Mouse (Mus musculus): ENCODE measurements around the gene Tmem88b. TPM values are rescaled to one million over a fixed set of nuclear protein-coding genes. Genes with fewer than 3 reads are reported as not detected.

Gene Tmem88b
- total and polyA plus RNA-seq, 3 experiments, result 0.19 to 0.32 TPM; not detected in 1

DNA sequence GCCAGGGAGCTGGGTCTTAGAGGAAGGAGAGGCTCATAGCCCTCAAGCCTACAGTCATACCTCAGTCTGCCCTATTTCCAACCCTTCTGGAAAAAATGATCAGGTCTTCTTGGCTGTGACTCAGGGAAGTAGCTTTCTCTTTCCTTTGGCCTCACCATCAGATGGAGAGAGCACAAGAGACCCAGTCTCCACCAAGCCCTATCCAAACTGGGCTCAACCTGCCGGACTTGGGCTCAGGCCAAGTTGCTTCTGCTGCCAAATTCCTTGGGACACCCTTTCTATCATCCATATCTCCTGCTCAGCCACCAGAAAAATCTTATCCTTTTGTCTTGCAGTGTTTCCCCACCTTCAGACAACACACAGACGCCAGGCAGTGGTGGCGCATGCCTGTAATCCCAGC is 9.8 kb downstream of the Tmem88b start:
- H3K4me1 ChIP-seq (ENCODE audit: control insufficient read depth in 1 of 2, insufficient read depth in 2 of 2, low read length in 2 of 2), result peaks cover 6 to 21% of the 10 kb centered on the region in 2 experiments
- H3K27me3 ChIP-seq (ENCODE audit: control insufficient read depth in 1 of 2, insufficient read depth in 2 of 2, low read length in 2 of 2), result no peaks in the 10 kb centered on the region
- DNase-seq (ENCODE audit: low read depth, low spot score), result no peak

DNA sequence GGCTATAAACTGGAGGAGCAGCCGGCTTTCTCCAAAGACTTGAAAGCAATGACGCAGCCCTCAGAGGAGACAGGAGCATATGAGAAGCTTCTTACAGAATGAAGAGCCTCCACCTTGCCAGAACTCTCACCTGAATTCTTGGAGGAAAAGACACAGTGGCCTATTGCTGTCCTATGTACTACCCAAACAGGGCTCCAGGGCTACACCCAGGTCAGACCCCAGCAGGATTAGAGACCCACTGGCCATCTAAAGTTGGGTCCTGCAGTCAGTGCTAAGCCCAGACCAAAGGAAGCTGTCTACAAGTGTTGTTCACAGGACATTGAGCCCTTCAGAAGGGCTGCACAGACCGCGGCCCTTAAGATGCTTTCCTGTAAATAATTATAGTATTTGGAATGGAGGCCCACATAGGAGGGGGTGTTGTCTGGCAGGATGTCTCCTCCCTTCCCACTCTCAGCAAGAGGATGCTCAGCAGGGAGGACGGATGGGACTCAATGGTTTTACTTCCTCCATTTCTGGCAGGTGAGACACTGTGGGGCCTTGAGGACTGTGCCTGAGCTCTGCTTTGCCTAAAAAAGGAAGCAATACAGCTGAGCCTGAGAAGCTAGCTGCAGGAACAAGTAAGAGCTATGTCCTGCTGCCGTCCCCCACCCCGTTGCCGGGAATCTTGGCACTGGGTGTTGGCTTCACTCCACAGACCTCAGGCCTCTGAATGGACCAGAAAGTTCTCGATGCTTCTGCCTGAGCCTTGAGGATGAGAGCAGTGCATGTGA is 10.5 kb downstream of the Tmem88b start:
- H3K79me2 ChIP-seq (ENCODE audit: control insufficient read depth, insufficient read depth, low read length, poor library complexity), result no peaks in the 10 kb centered on the region
- no peaks in the 10 kb centered on the region for H3K9me3 ChIP-seq (replicated peaks; ENCODE audit: insufficient read depth, low read length)
- no peak overlapping the region for H3K4me3 ChIP-seq (ENCODE audit: control insufficient read depth in 1 of 2, insufficient read depth in 1 of 2, low read depth in 2 of 2, low read length in 2 of 2)
- TF ChIP-seq ETS1 (IDR thresholded peaks at IDR 0.05; ENCODE audit: low read depth, low read length) (no peak), RCOR1 (IDR thresholded peaks at IDR 0.05; ENCODE audit: low read depth, low read length) (no peak), EP300 (IDR thresholded peaks at IDR 0.05; ENCODE audit: low read depth in 1 of 2, low read length in 2 of 2) (no peak), HCFC1 (IDR thresholded peaks at IDR 0.05; ENCODE audit: low read depth, low read length) (no peak), NRF1 (IDR thresholded peaks at IDR 0.05; ENCODE audit: insufficient read depth, low read depth, low read length, poor library complexity, severe bottlenecking) (no peak), ZC3H11A (IDR thresholded peaks at IDR 0.05; ENCODE audit: low read depth, low read length) (no peak), CTCF (IDR thresholded peaks at IDR 0.05 in 2 of 3, conservative IDR thresholded peaks at IDR 0.05 in 1 of 3; ENCODE audit: control insufficient read depth in 1 of 3, insufficient read depth in 1 of 3, low read depth in 2 of 3, low read length in 3 of 3, poor library complexity in 1 of 3, severe bottlenecking in 1 of 3) (no peak), CHD2 (IDR thresholded peaks at IDR 0.05; ENCODE audit: low read length) (no peak), MAFK (IDR thresholded peaks at IDR 0.05; ENCODE audit: borderline replicate concordance, low read depth, low read length) (no peak), BHLHE40 (IDR thresholded peaks at IDR 0.05; ENCODE audit: borderline replicate concordance, low read depth, low read length) (no peak), MYC (IDR thresholded peaks at IDR 0.05; ENCODE audit: low read depth, low read length) (no peak), USF1 (IDR thresholded peaks at IDR 0.05; ENCODE audit: low read depth, low read length) (no peak), ZKSCAN1 (IDR thresholded peaks at IDR 0.05; ENCODE audit: low read depth, low read length) (no peak), GABPA (IDR thresholded peaks at IDR 0.05; ENCODE audit: low read depth, low read length) (no peak)
- H3K9ac ChIP-seq (ENCODE audit: control insufficient read depth, low read depth, low read length, poor library complexity, severe bottlenecking), result no peak overlapping the region
- H3K27me3 ChIP-seq (ENCODE audit: control insufficient read depth in 1 of 2, insufficient read depth in 2 of 2, low read length in 2 of 2), result no peaks in the 10 kb centered on the region
- peaks cover 0 to 8% of the 10 kb centered on the region in 2 experiments; a peak in 2 of 4 replicates for H3K36me3 ChIP-seq (ENCODE audit: control insufficient read depth in 1 of 2, insufficient read depth in 2 of 2, low read length in 2 of 2)
- DNase-seq (ENCODE audit: low read depth, low spot score), result peak; percentile 59
- H3K4me1 ChIP-seq (ENCODE audit: control insufficient read depth in 1 of 2, insufficient read depth in 2 of 2, low read length in 2 of 2), result peaks cover 6 to 26% of the 10 kb centered on the region in 2 experiments
- H3K27ac ChIP-seq (ENCODE audit: control insufficient read depth, low read depth, low read length), result no peak overlapping the region

More for the DNA sequence above, 9.8 kb downstream of the Tmem88b start:
- no peak for TF ChIP-seq SMC3 (IDR thresholded peaks at IDR 0.05; ENCODE audit: low read depth, low read length)
- no peak for TF ChIP-seq ETS1 (IDR thresholded peaks at IDR 0.05; ENCODE audit: low read depth, low read length)
- Histone ChIP-seq H3K4me3 (ENCODE audit: control insufficient read depth in 1 of 2, insufficient read depth in 1 of 2, low read depth in 2 of 2, low read length in 2 of 2) (no peak overlapping the region), H3K9ac (ENCODE audit: control insufficient read depth, low read depth, low read length, poor library complexity, severe bottlenecking) (no peak overlapping the region), H3K9me3 (replicated peaks; ENCODE audit: insufficient read depth, low read length) (no peaks in the 10 kb centered on the region), H3K79me2 (ENCODE audit: control insufficient read depth, insufficient read depth, low read length, poor library complexity) (no peaks in the 10 kb centered on the region), H3K27ac (ENCODE audit: control insufficient read depth, low read depth, low read length) (no peak overlapping the region), H3K36me3 (ENCODE audit: control insufficient read depth in 1 of 2, insufficient read depth in 2 of 2, low read length in 2 of 2) (peaks cover 0 to 8% of the 10 kb centered on the region in 2 experiments; a peak in 2 of 4 replicates)
